Mouse (Mus musculus): Measurements from ENCODE around the gene Actg2.

The Actg2 gene

DNA sequence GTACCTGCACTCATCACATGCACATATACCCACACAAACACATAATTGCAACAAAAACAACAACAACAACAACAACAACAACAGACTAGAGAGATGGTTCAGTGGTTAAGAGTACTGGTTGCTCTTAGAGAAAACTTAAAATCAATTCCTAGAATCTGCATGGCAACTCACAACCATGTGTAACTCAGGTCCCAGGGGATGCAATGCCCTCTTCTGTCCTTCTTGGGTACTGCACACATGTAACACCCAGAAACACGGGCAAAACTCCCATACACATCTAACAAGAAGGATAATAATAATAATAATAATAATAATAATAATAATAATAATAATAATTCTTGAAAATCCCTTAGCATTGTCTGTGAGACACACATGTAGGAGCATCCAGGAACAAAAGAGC lies 23.6 kb downstream of the Actg2 start:
- DNase-seq (ENCODE audit: low spot score in 2 of 2), result peak; percentile 20 to 68

DNA sequence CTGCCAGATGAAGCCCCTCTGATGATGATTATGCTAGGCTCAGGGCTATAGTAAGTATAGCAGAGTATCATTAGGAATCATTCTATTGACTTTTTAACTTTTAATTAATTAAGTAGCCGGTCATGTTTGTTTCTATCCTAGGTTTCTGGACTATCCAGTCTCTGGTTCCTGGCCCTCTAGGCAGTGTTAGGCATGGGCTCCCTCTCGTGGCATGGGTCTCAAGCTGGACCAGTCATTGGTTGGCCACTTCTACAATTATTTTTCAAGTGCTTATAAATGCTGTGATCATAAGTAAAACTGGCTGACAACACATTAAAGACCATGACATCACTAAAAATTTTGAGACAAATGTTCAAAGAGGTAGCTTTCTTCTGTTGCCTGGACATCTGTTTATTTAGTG lies 25.9 kb downstream of the Actg2 start:
- DNase-seq (ENCODE audit: low spot score in 2 of 2), result no peak

DNA sequence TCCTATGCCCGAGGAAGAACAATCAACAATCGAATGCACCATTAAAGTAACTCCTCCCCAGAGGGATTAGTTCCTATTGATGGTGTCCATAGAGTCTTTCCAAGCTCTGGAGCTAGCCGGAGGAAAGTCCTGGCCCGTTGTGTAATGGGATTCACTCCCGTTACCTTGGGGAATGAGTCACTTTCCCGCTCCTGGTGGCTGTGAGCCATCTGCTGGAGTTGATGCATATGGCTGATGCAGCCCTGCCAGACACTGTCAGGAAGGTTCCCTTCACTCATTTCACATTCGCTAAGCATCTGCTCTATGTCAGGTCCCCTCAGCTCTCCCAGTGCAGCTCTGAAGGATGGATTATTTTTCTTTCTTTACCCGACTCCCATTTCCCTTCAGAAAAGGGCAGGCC lies 26.6 kb downstream of the Actg2 start:
- no peak for DNase-seq (ENCODE audit: low spot score in 2 of 2)

DNA sequence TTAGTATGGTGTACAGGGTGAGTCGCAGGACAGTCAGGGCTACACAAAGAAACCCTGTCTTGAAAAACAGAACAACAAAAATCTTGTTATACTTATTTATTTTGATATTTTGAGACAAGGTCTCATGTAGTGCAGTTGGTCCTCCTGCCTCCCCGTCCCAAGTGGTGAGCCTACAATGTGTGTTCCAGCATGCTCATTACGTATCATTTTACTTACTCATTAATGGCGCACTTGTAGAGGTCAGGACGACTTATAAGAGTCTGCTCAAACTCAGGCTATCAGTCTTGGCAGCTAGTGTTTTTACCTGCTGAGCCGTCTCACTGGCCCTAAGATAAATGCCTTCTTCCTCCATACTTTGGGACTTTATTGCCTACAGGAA lies 28.9 kb downstream of the Actg2 start:
- no peak for DNase-seq (ENCODE audit: low spot score in 2 of 2)

DNA sequence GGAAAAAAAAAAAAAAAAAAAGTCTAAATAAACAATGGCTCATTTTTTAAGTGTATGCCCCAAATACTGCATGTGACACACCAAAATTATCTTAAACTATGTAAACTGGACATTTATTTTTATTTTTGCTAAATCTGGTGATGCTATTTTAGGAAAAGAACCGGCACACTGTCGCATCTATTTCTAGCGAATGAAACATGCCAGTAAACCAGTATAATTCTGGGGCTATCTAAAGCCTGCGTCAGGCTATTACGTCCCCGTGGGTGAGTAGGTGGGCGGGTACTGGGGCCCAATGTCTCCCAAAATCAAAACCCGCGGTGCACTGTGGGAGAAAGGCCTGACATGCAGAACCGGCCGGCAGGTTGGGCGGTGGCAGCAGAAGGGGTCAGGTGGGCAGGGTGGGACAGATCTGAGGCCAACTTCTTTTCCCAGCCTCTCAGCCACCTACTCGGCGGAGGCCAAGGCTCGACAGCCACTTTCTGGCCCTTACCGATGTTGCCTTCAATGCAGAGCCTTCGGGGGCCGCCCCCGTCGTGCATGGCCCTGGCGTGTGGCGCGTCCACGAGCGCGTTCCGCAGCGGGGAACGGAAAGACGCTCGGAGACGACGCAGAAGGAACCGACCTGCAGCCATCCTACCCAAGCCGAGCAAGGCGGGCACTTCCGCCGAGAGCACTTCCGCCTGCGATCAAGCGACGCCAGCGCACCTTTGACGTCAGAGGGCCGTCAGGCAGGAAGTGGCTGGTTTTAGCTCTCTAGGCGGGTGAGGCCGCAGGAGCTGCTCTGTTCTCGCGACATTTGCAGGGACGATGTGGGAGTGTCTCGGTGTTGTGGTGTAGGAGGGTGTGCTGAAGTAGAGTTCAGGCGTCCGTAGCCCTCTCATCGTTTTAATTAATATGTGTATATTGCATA lies 29.6 kb downstream of the Actg2 start, which contains the start of gene Dguok:
Gene Dguok (minus strand): TSS at position 712 of the 910 bp plus-strand sequence.
- peak; percentile 98 to 99 for DNase-seq (ENCODE audit: low spot score in 2 of 2)

DNA sequence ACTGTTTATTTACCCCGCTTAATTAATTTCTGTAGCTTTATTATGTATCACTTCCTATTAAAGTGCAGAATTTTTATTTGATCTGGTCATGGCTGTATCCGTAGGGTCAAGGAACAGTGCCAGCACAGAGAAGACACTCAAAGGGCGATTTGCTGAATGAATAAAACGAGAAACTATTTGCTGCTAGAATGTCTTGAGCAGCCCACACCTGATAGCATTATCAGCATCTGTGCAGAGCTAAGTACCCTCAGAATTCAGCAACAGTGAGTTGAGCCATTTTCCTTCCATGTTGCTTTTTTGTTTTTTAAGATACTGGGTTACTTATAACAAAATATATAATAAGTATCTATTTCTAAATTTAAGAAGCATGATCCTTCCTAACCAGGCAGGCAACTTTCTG lies 30.5 kb downstream of the Actg2 start:
- DNase-seq (ENCODE audit: low spot score in 2 of 2), result no peak

DNA sequence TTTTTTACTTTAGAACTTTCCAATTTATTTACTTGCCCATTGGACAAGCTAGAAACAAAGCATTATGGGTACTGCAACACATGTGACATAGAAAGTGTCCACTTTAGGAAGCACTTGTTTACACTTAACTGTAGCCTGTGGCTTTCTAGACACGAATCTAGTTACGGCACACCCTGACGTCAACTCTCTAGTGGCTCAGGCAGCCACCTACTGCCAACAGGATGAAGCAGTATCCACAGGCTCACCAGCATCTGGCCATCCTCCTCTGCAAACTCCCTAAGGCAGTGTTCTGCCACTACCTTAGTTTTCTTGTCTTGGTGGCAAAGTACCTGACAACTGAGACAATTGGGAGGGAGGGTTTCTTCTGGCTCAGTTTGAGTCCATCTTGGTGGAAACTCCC lies 32.7 kb downstream of the Actg2 start:
- no peak for DNase-seq (ENCODE audit: low spot score in 2 of 2)

DNA sequence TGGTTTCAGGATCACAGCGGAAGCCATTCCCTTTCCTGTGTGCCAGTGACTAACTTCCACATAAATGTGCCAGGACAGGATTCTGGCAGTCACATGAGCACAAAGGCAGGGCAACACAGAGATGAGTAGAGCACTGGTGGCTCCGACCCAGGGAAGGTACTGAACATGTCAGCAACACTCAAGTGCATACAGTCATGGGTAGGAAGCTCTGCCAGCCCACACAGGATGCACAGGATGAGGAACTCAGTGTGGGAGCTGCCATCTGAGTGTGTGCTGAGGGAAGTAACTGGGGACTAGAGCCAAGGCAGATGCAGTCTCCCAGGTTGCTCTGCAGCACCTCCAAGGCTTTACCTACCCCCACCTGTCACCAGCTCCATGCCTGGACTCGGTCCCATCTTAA lies 33.4 kb downstream of the Actg2 start:
- DNase-seq (ENCODE audit: low spot score in 2 of 2), result peak; percentile 33 to 35

DNA sequence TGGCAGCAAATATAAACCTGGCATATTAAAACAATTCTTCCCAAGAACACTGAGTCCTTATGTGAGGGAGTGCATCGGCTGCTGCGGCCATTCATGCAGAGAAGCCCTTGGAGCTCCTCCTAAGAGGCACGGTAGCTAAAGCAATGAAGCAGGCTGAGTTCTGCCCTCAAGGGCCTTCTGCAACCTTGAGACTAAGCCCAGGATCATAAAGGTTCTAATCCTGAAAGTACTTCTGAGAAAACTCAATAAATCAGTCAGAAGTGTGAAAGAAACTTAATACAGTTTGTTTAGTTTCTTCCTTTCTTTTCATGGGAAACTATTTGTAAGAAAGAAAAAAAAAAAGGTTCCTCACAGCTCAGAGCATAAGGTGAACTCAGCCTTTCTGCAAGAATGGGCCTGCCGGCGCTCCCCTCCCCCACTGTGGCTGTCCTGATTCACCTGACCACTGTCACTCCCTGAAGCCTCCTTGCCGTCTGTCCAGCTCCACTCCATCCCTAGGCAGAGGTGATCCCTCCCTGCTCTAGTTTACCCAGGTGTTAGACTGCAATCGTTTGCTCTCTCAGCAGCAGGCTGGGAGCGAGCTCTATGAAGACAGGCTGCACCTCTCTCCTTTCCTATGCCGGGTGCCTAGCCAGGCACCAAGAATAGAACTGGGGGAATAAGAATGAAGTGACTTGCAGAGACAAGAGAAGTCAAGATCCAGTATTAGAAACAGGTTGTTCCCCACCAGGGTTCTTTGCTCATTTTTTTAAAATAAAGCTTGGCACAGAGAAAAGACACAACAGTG lies 34.3 kb downstream of the Actg2 start:
- DNase-seq (ENCODE audit: low spot score in 2 of 2), result no peak

DNA sequence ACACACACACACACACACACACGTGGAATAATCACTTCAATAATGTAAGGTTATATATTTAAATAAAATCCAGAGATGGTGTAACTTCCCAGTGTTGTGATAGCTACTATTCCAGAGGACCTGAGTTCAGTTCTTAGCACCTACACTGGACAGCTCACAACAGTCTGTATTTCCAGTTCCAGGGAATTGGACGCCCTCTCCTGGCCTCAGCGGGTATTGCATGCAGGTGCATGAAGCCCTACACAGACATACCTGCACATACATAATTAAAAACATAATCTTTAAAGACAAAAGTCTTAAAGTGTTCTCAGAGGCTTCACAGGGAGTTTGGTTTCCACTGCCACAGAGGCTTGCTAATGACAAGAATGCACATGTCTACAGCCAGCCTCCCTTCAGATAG lies 35.6 kb downstream of the Actg2 start:
- DNase-seq (ENCODE audit: low spot score in 2 of 2), result no peak

DNA sequence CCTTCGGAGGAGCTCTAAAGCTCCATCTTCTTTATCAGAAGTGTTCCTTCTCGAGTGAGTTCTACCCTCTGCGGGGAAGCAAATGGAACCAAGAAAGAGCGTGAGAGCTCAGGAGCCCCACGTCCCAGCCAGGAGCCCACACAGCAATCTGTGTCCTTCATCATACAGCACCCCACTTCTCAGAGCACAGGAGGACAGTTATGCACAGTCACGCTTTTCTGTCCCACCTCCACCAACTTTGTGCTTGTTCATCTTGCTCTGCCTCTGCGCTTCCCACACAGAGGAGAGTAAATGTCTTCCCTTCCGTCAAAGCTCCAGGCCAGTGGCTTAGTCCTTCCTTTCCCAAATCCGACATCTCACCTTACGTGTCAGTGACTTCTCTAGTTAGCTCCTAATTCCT lies 37.0 kb downstream of the Actg2 start:
- DNase-seq (ENCODE audit: low spot score in 2 of 2), result no peak

DNA sequence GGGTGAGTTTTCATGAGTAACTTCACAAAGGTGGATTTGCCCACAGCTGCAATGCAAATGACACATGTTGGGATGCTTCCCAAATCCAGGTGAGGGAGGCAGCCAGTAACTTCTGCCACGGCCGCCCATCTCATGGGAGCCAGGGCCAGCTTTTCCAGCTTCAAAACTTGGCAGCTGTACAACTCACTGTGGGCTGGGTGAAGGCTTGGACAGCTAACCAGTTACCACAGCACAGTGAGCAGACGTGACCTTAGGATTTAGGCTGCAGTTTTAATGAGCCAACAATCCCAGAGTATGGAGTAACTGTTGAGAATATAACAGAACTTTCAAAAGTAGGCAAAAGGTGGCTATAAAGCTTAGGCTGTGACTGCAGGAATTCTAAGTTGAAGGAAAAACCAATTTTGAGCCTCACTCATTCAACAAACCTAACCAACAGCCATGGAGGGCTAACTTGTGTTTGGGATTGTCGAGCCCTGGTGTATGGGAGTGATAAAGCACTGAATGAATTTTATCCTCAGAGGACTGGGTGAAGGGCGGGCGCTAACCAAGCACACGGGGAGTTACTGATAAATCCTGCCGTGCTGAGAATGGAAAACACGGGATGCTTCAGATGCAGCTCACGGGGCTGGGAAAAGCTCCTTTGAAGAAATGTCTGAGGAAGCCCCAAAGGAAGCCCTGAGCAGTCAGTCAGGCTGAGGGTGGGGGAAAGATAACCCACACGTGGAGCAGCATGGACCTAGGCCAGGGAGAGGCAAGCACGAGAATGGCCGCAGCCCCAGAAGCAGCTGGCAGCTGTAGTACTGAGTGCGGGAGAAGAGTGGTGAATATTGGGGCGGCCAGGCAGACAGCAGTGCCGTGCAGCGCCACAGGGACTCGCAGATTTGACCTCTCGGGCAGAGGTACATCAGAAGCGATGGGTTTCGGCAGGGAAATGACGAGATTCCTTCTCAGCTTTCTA lies 39.0 kb downstream of the Actg2 start:
- peak; percentile 33 to 59 for DNase-seq (ENCODE audit: low spot score in 2 of 2)

DNA sequence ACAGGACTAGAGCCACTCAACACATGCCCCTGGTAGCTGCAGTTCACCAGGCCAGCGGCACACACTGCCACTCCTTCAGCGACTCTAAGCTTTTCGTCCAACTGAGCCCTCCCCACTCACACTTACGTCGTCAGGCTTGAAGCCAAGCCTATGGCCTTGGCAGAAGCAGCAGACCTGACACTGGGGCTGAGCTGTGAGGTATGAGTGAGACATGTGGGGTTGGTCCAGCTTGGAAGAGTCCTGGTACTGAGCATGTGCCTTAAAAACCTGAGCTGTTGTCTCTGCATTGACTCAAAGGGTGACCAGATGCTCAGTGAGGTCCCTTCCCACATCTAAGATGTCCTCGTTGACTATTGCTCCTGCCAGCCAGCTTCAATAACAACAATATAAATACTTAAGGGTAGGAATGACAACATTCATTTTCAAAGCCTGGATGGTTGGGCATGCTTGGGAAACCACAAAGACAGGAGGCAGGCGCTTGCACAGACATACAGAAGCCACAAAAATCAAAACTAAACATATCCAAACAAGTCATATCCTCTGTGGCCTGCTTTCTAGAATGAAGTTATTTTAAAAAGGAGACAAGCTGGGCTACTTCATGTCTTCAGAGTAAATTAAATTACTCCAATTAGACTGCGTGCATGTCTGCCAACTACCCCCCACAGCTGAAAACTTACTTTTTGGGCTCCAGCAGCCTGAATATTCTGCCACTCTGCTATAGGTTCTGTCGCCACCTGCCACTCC lies 39.9 kb downstream of the Actg2 start:
- peak; percentile 50 to 68 for DNase-seq (ENCODE audit: low spot score in 2 of 2)

DNA sequence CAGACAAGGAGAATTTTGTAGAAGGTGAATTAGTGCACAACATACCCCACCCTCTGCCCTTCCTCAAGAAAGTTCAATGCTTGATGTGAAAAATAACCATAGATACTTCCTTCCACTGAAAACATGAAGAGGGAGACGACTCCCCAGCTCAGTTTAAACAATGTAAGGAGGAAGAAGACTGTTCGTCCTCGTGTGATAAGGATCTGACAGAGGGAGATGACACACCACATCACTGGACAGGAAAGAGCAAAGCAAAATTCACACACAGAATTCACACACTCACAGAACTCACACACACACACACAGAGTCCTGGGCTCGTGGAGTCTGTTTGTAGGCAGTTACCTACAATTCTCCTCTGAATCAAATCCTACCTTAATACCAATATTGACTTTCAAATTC lies 45.4 kb downstream of the Actg2 start:
- no peak for DNase-seq (ENCODE audit: low spot score in 2 of 2)

DNA sequence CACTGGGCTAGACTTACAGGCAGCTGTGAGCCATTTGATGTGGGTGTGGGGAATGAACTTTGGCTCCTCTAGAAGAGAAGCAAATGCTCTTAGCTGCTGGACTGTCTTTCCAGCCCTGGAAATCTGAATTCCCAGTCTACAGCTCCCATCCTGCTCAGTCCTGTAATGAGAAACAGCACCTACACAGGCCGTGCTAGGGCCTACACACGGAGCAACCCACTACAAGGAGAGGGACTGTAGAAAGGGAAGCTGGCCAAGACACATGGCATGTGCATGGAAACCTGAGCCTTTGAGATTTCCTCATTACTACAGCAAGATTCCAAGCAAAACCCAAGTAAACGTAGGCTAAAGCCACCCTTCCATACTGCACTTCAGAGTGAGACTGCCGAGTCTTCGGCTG lies 47.9 kb downstream of the Actg2 start:
- no peak for DNase-seq (ENCODE audit: low spot score in 2 of 2)

DNA sequence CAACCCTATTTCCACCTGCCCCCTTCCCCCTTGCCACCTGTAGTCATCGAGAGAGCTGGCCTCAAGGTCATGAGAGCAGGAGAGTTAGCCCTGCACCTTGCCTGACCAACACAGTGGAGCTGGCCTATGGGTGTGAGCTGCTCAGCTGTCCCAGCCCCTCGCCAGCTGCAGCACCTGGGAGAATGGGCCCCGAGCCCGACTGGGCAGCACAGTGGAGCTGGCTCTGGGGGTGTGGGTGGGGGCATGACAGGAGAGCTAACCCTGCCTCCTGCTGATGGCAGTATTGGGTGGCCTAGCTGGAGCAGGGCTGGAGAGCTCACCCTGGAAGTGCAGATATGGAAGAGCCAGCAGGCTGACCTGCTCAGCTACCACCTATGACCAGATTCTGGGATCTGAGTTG lies 48.8 kb downstream of the Actg2 start:
- DNase-seq (ENCODE audit: low spot score in 2 of 2), result no peak

DNA sequence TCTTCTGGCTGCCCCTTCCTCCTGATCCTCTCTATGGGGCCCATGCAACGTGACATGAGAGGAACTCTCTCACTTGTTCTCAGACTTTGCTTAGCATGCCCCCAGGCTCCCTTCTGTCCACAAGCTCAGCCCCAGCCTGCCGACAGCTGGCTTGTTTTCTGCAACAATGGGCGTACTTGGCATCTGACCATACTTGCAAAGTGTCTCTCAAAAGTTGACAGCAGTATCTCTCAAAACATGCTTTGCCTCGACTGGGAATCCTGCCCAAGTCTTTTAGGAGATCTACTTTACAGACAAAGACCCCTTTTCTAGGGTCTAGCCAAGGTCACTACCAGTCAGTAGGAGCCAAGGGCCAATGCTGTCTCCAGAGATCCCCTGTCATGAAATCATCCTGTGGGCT lies 50.2 kb downstream of the Actg2 start:
- no peak for DNase-seq (ENCODE audit: low spot score in 2 of 2)

DNA sequence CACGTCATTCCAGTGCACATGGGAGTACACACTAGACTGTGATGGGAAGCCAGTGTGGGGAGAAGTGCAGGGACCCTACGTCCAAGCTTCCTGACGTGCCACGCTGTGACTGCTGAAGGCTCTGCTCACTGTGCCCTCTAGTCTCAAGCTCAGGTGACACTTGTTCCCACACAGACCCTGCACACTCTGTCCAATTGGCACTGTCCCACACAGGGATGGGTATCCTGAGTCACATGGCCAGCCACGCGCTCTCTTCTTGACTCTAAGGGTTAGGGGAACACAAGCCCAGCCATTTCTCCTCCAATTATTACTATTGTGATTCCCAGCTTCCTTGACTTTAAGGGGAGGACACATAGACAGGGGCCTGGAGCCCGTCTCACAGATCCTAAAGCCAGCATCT lies 52.3 kb downstream of the Actg2 start:
- no peak for DNase-seq (ENCODE audit: low spot score in 2 of 2)

DNA sequence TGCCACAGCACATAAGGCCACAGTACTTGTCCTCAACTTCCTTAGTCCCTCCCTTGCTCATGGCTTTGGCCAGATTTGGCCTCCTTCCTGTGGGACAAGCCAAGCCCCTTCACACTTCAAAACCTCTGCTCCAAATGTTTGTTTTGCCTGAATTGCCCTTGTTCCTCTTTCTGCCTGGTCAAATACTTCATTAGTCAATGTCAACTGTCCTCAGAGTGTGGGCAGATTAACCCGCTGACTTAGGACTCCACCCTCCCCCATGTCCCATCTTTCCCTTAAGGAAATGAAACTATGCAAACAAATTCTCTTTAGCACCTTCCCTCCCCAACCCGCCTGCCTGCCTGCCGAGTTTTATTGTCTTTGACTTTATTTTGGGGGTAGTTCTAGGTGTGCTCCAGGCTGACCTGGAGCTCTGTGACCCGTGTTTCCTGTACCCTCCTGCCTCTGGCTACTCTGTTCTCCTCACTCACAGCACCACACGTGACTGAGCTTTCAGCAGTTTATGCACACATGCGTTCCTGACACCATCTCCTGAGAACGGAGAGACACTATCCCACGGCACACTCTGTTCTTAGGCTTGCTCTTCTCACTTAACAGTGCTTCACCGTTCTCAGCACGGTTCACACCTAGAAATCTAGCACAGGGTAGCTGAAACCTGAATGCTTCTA lies 53.5 kb downstream of the Actg2 start:
- peak; percentile 29 to 57 for DNase-seq (ENCODE audit: low spot score in 2 of 2)

DNA sequence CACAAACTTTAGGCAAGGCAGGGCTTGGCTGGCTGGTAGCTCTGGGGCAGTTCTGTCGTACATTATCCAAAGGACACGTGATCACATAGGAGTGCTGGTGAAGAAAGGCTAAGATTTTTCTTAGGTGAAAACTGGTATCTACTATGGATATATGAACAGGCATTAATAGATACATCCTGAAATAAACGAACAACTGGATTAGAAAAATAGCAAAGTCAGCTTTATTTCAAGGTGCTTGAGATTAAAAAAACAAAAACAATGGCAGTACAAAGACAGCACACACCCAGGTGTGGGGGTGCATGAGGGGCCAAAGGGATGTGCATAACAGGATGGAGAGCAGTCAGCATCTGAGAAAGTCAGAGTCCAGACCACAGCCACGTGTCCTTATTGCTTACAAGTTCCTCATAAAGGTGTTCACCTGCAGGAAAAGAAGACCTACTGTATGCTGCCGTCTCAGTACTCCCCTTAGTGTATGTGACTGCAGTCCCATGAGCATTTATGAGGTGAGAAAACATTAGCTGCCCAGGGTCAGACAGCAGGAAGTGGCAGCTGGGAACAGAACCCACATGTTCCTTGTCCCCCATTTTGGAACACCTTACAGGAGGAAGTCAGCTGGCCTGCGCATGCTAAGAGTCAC lies 55.9 kb downstream of the Actg2 start:
- DNase-seq (ENCODE audit: low spot score in 2 of 2), result no peak

All from heart, adult 9 months (tissue).